Mouse (Mus musculus) B cell, adult 2 months (primary cell): Measurements from ENCODE around the gene Wfdc21.

ENCODE experiments used
- DNase-seq, 2 experiments: peaks; one replicate each; pipeline ENCODE4 v3.0.0; 2022

Gene Wfdc21

GRCm38 (mm10) chr11:83746681-83747080 lies at the start of gene Wfdc21:
Gene Wfdc21 (plus strand): TSS chr11:83746940.
- DNase-seq, result no peak

DNA sequence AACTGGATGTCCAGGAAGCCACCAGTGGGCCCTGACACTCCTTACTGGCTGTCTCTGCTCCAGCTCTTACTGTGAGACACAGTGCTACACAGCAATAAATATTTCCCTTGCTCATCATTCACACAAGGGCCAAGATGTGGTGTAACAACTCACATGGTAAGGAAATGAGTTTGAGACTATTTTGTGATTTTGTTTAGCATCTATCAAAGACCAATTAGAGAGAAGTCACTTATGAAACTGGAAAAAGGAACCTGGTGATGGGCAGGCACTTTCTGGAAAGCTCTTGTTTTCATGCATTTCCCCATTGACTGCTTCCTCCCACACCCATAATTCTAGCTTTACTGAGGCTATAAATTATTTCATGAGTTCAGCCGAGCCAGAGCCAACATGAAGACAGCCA lies 43.0 kb upstream of the Wfdc21 start, which contains the start of gene Wfdc17:
Gene Wfdc17, plus strand, starts transcription at position 287 of the 400 bp plus-strand sequence.
- peak; percentile 4 to 21 for DNase-seq

DNA sequence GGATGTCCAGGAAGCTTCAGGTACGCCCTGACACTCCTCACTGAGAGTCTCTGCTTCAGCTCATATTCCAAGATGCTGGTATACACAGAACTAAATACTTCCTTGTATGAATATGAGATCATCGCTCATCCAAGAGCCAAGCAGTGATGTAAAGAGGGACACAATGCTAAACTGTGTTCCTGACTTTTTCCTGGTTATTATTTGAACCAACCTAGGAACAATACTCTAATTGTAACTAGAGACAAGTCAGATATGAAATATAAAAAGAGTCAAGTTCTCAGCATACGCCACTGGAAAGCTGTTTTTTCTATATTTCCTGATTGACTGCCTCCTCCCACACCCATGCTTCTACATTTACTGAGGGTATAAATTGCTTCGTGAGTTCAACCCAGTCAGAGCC lies 38.0 kb upstream of the Wfdc21 start, which contains the start of gene Wfdc18:
Gene Wfdc18, plus strand, starts transcription at position 301 of the 400 bp plus-strand sequence.
- no peak for DNase-seq

DNA sequence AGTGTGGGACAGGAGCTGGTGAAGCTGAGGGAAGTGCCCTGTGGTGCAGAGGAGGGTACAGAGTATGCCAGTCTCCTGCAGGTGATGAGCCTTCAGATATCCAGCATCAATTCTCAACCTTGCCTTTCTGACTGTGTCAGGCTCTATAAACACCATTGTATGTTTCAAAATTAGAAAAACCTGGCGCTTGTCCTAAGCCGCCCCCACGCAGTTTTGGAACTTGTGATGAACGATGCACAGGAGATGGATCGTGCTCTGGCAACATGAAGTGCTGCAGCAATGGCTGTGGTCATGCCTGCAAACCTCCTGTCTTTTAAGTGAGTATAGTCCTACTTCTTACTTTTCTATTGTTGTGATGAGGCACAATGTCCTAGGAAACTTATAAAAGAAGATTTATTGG lies 37.1 kb upstream of the Wfdc21 start:
- DNase-seq, result no peak

GRCm38 (mm10) chr11:83712671-83713070 lies 34.1 kb upstream of the Wfdc21 start:
- no peak for DNase-seq

- DNase-seq, result no peak
Observed at GRCm38 (mm10) chr11:83713925-83714324, 32.8 kb upstream of the Wfdc21 start.

- DNase-seq, result no peak
Observed at GRCm38 (mm10) chr11:83717042-83717665, 29.6 kb upstream of the Wfdc21 start.

DNA sequence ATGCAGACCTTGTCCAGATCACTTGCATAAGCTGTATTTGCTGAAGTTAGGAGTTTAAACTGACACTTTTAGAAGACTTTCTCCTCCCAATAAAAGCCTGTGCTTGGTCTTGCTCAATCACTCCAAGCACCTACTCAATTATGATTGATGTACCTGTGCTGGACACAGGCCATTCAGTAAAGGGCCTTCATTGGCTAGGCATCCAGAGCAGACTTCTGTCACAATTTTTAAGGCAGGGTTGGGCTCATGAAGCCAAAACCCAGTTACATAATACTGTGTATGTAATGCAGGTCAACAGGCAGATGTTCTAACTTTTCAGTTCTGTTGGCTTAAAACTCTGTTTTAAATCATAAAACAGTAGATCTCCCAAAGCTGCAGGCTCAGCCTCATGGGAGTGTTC lies 26.0 kb upstream of the Wfdc21 start:
- no peak for DNase-seq

- peak; percentile 42 to 44 for DNase-seq
Observed at GRCm38 (mm10) chr11:83728757-83729432, 17.8 kb upstream of the Wfdc21 start.

DNA sequence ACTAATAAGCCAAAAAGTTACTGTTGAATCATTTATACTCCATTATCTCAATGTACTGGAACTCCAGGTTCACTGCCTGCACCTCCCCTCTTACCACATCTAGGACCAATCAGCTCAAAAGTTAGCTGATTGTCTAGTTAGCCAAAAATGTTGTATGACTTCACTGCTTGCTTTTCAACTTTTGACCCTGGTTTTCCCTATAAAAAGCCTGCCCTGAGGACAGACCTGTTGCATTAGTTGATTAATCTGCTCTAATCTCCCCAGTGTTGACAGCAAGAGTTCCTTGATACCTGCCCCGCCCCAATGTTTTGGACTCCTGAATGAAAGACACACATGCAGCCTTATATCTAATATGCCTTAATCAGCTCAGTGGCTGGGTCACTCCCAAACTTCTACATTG lies 15.6 kb upstream of the Wfdc21 start:
- no peak for DNase-seq

DNA sequence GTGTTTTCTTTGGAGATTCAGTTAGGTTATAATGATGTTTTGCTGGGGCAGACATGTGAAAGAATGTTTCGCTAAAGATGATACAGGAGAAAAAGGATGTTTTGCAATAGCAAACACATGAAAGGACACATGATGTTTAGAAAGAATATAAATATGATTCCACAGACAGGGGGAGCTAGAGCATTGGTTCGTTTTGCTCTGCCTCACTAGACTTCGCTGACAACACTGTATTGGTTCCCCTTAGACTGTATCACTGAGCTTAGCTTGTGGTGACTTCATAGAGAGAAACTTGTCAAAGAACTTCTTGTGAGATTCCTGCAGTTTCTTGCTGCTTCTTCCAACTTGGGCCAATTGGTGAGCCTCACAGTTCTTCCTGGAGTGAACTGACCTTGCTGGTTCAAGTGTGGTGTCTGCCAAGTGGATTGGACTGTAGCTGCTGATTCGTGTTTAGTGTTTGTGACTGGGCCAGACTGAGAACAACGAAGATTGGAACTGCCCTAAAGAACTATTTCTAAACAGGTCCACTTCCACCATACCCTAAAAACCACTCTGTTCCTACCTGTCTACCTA lies 13.6 kb upstream of the Wfdc21 start:
- DNase-seq, result peak in 1 of 2 experiments; percentile 41

DNA sequence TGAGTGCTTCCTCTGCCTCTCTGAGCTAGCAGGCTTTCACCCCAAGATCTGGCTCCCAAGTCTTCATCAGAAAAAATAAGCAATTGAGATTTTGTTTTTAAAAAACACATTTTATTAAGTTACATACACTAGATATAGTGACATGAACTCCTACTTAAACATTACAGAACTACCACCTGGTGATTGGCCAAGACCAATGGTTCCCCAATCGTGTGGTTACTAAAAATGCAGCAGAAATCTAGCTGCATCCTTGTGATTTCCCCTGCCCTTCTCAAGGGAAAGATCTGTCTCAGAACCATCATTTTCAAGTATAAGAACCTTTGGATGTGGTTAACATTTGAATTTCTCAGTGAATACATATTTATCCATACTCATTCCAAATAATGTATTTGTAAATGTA lies 12.5 kb upstream of the Wfdc21 start:
- DNase-seq, result no peak

DNA sequence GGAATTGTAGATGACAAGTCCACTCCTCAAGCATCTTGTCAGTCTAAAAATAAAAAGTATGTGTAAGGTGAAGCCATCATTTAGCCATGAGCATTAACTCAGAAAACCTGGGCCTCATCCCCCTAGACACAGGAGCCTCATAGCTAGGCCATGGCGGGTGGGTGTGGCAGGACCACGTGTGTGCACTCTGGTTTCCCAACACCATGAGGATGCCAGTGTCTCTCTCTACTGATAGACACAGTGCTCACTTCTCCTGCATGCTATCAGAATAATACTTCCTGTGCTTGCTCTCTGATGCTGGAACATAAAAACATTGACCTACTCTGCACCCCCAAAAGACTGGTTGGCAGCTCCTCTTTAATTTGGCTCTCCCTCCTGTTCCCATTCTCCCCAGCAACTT lies 10.9 kb upstream of the Wfdc21 start:
- no peak for DNase-seq

DNA sequence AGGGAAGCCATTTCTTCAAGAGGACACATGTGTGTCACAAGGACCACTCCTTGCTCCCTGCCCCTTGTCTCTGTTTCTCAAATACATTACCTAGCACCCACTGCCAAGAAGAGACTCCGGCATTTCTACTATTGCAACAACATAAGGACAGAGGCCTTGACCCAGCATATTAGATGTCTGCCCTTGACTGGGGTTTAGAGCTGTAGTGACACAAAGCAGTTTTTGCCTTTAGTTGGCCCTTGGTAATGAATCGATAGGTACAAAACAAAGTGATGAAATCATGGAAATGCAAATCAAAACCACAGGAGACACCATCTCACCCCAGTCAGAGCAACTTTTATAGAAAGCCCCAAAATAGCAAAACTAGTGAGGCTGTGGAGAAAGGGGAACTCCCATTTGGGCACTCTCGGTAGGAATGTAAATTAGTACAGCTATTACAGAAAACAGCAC lies 9.6 kb upstream of the Wfdc21 start:
- peak; percentile 69 to 76 for DNase-seq

DNA sequence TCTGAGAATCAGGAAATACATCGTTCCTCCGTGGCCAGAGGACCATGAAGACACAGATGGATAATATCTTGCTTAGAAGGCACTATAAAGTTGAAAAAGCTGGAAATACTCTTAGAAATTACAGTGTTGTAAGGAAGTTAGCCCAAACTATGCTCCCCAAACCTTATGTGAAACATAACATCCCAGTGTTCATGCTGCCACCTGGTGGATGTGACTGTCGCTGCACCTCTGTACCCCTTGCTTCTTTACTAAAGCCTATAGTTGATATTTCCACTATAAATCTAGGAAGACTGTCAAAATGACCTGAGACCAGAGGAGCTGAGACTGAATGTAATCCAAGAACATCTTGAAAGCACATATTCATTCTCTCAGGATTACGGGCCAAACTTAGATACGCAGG lies 7.5 kb upstream of the Wfdc21 start:
- peak; percentile 87 to 89 for DNase-seq

GRCm38 (mm10) chr11:83740443-83740991 lies 6.2 kb upstream of the Wfdc21 start:
- DNase-seq, result no peak

GRCm38 (mm10) chr11:83741841-83742240 lies 4.9 kb upstream of the Wfdc21 start:
- DNase-seq, result no peak

DNA sequence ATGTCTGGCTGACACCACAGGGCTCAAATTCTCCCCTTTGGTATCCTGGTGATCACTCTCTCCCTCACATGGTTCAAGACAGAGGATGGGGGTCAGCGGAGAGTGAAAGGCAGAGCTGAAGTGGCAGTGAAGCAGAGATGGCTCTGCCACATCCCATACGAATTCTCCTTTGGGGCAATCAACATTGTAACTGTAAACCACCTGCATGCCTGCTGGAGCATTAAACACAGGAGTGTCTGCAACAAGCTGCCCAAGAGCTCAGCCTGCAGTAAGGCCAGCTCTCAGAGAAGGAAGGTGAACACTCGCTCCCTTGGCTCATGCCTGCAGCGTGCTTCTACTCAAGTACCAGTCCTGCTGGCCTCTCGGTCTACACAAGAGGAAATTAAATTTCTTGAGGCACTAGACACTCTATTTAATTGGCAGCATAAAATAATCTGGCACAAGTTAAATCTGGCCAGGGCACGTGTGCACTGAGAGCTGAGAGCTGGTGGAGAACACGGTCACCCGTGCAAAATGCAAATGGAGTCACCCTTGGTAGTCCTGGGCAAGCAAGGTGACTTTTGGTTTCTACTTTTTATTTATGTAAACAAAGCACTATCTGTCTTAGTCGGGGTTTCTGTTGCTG lies 3.9 kb upstream of the Wfdc21 start:
- peak; percentile 51 to 56 for DNase-seq

DNA sequence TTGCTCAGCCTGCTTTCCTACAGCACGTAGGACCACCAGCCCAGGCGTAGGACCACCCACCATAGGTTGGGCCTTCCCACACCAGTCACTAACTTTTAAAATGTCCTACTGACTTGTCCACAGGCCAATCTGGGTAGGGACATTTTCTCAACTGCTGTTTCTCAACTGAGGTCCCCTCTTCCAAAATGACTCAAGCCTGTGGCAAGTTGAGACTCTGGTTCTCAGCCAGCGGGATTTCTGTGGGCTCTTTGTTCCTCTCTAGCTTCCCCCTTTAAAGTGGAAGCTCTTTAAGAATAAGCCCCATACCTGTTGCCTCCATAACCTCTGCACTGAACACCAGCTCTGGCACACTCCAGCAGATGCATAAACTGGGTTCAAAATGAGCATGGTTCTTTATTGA lies 3.2 kb upstream of the Wfdc21 start:
- peak in 1 of 2 experiments; percentile 29 for DNase-seq

DNA sequence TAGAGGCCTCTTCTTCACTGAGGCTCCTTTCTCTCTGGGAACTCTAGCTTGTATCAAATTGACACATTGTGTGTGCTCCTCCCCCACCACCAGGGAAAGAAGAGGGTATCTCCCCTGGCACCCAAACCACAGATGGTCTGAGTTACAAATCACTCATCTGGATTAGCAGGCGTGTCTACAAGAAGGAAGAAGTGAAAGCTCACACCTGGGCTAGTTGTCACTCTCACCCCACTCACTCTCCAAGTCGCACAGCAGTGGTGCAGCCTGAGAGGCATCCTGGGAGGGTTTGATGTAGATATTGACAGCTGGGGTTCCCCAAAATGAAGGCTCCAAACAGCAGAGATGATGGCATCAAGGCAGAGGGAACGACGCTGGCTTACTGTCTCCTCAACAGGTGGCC lies 588 bp upstream of the Wfdc21 start:
- peak; percentile 82 to 85 for DNase-seq

GRCm38 (mm10) chr11:83747376-83748265 lies 881 bp downstream of the Wfdc21 start:
- no peak for DNase-seq

DNA sequence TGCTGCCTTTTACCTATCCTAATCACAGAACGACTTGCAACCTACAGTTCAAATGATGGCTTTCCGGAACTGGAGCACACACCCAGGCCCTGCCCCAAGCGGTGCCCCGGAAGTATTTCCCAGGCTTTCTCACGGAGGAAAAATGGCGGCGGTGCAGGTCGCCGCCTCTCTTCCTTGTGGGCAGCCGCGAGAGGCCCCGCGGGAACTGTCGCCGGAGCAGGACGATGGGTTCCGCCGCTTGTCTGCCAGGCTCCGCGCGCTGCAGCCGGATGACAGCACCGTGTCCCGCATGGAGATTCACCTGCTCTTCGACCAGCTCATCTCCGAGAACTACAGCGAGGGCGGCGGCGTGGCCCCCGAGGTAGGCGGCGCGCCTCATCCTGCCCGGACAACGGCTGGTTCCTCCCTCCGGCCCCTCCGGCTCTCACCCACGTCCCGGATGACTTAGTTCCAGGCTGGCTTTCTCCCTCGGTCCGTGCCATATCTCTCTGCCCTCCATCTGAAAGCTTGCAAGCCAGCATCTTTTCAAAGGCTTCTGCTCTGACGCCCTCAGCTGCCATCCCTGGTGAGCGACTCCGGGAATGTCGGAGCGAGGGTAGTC lies 6.9 kb downstream of the Wfdc21 start, which contains the start of gene Heatr6:
Gene Heatr6, plus strand, starts transcription at position 116 of the 601 bp plus-strand sequence.
- peak; percentile 89 to 90 for DNase-seq
